Comparison of ENCODE assay signal across 8 mouse cellular contexts in the genomic region with DNA sequence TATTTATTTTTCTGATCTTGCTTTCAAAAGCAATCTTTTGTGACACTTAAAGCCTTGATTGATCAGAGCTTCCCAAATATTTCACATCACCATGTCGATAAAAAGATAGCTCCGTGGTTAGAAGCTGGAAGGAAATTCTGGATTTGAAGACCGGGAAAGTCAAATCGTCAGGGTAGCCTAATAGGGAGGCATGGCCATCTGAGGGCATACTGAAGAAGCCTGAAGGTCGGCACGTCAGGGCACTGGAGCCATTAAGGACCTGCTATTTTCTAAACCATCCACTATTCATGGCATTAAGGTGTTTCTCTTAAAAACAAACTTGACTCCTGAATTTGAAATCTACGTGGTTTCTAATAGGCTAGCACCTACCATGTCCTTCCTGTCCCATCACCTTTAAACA. TPM values are rescaled to one million over a fixed set of nuclear protein-coding genes. Genes with fewer than 3 reads are reported as not detected.
A peak's percentile ranks its signal among the peaks of the same experiment; 100 is the strongest.
DNase-seq lines count a peak whose midpoint lies in the region; ATAC-seq and TF ChIP-seq lines count a peak whose summit lies in the region.

No protein-coding gene starts in this region.

- peak overlapping the region; percentile 96 for H3K27ac ChIP-seq in kidney, embryonic 15.5 days
- H3K27ac ChIP-seq in embryonic facial prominence, embryonic 15.5 days (replicated peaks) = no peak overlapping the region
- no peak overlapping the region for H3K27ac ChIP-seq in hindbrain, postnatal 0 days
- no peak overlapping the region for H3K27ac ChIP-seq in midbrain, embryonic 13.5 days

- DNase-seq in kidney, adult 11 months = no peak
- DNase-seq in hindbrain, postnatal 0 days (ENCODE audit: low spot score) = no peak
- DNase-seq in thymus, postnatal 36 days = no peak
- no peak for DNase-seq in Muller cell, postnatal 12 days (ENCODE audit: inconsistent ontology term)
- DNase-seq in frontal cortex, postnatal 25 days (ENCODE audit: low spot score in 2 of 2) = no peak

- 0 out of 2 replicates have a peak, but pooled peaks cover 6% of the 10 kb centered on the region for H3K9me3 ChIP-seq in kidney, embryonic 15.5 days (replicated peaks)
- no peaks in the 10 kb centered on the region for H3K9me3 ChIP-seq in embryonic facial prominence, embryonic 15.5 days (replicated peaks)
- H3K9me3 ChIP-seq in hindbrain, postnatal 0 days (ENCODE audit: low read length) = 0 out of 2 replicates have a peak, but pooled peaks cover 3% of the 10 kb centered on the region
- peaks cover 3% of the 10 kb centered on the region; the same call in 1 of the 2 replicates for H3K9me3 ChIP-seq in midbrain, embryonic 13.5 days

- WGBS in kidney, embryonic 15.5 days = 24% methylated on average over 7 of the region's 7 CpGs
- 42% methylated on average over 7 of the region's 7 CpGs for WGBS in embryonic facial prominence, embryonic 15.5 days
- WGBS in hindbrain, postnatal 0 days = 48% methylated on average over 7 of the region's 7 CpGs
- 47% methylated on average over 7 of the region's 7 CpGs for WGBS in midbrain, embryonic 13.5 days

- H3K4me1 ChIP-seq in kidney, embryonic 15.5 days = peaks cover 14% of the 10 kb centered on the region; the same call in 1 of the 2 replicates
- 0 out of 2 replicates have a peak, but pooled peaks cover 6% of the 10 kb centered on the region for H3K4me1 ChIP-seq in embryonic facial prominence, embryonic 15.5 days
- no peaks in the 10 kb centered on the region for H3K4me1 ChIP-seq in hindbrain, postnatal 0 days (ENCODE audit: insufficient read depth, low read length)
- H3K4me1 ChIP-seq in midbrain, embryonic 13.5 days (replicated peaks) = peaks cover 7% of the 10 kb centered on the region; the same call in 1 of the 2 replicates

- TF ChIP-seq CTCF in hindbrain, postnatal 0 days (IDR thresholded peaks at IDR 0.05; ENCODE audit: low read depth) = no peak

- no peaks in the 10 kb centered on the region for H3K36me3 ChIP-seq in kidney, embryonic 15.5 days
- H3K36me3 ChIP-seq in embryonic facial prominence, embryonic 15.5 days = no peaks in the 10 kb centered on the region
- no peaks in the 10 kb centered on the region for H3K36me3 ChIP-seq in hindbrain, postnatal 0 days (ENCODE audit: insufficient read depth, low read length)
- H3K36me3 ChIP-seq in midbrain, embryonic 13.5 days = no peaks in the 10 kb centered on the region

- ATAC-seq in kidney, embryonic 15.5 days (replicated peaks; ENCODE audit: low FRiP score) = no peak
- no peak for ATAC-seq in embryonic facial prominence, embryonic 15.5 days (ENCODE audit: insufficient number of reproducible peaks, low FRiP score, low TSS enrichment, low read depth)
- no peak for ATAC-seq in hindbrain, postnatal 0 days
- ATAC-seq in midbrain, embryonic 13.5 days = no peak

- H3K4me2 ChIP-seq in kidney, embryonic 15.5 days = peak overlapping the region; percentile 85
- H3K4me2 ChIP-seq in embryonic facial prominence, embryonic 15.5 days (replicated peaks) = peak overlapping the region; percentile 91
- peak overlapping the region; percentile 76 for H3K4me2 ChIP-seq in hindbrain, postnatal 0 days (ENCODE audit: low read depth, low read length)
- peak overlapping the region; percentile 83 for H3K4me2 ChIP-seq in midbrain, embryonic 13.5 days (replicated peaks)

- peak overlapping the region; percentile 90 for H3K4me3 ChIP-seq in kidney, embryonic 15.5 days (replicated peaks)
- H3K4me3 ChIP-seq in embryonic facial prominence, embryonic 15.5 days (replicated peaks) = peak overlapping the region; percentile 77
- H3K4me3 ChIP-seq in hindbrain, postnatal 0 days (ENCODE audit: low read length) = peak overlapping the region; percentile 89
- H3K4me3 ChIP-seq in midbrain, embryonic 13.5 days (replicated peaks) = peak overlapping the region; percentile 68

- H3K9ac ChIP-seq in kidney, embryonic 15.5 days = peak overlapping the region; percentile 94; the same call in 1 of the 2 replicates
- H3K9ac ChIP-seq in embryonic facial prominence, embryonic 15.5 days = no peak overlapping the region
- peak overlapping the region; percentile 76 for H3K9ac ChIP-seq in hindbrain, postnatal 0 days (replicated peaks; ENCODE audit: low read length)
- H3K9ac ChIP-seq in midbrain, embryonic 13.5 days (replicated peaks) = 0 out of 2 replicates have a peak overlapping the region, but pooled peaks have one; percentile 8

- no peaks in the 10 kb centered on the region for H3K27me3 ChIP-seq in kidney, embryonic 15.5 days
- H3K27me3 ChIP-seq in embryonic facial prominence, embryonic 15.5 days = no peaks in the 10 kb centered on the region
- H3K27me3 ChIP-seq in hindbrain, postnatal 0 days (ENCODE audit: insufficient read depth, low read length) = no peaks in the 10 kb centered on the region
- H3K27me3 ChIP-seq in midbrain, embryonic 13.5 days = peaks cover 6% of the 10 kb centered on the region; the same call in 1 of the 2 replicates

RNA-seq across cellular contexts. Expression of gene St3gal6, which starts 2.1 kb away (rescaled TPM):
- polyA plus RNA-seq in kidney, embryonic 15.5 days (2015; fragmentation: Nextera tagmentation; extraction: Ambion mirVana) = 71.9 and 75.2 TPM in 2 replicates
- 15.0 and 17.6 TPM in 2 replicates for polyA plus RNA-seq in embryonic facial prominence, embryonic 15.5 days (2015; fragmentation: Nextera tagmentation; extraction: Ambion mirVana)
- total RNA-seq in hindbrain, postnatal 0 days (2014; rRNA removed) = 4.4 and 10.8 TPM in 2 replicates
- 18.5 and 20.5 TPM in 2 replicates for polyA plus RNA-seq in hindbrain, postnatal 0 days (2015; fragmentation: Nextera tagmentation; extraction: Ambion mirVana)
- polyA plus RNA-seq in midbrain, embryonic 13.5 days (2015; fragmentation: Nextera tagmentation; extraction: Ambion mirVana) = 8.3 and 9.9 TPM in 2 replicates
